Mouse (Mus musculus): ENCODE results near the gene Jarid2. TPM values are rescaled to one million over a fixed set of nuclear protein-coding genes. Genes with fewer than 3 reads are reported as not detected.

Gene Jarid2
- polyA plus RNA-seq, 1 experiment from 2014 or later = 26.5 TPM

GRCm38 (mm10) chr13:44795891-44796290 lies 66.6 kb downstream of the Jarid2 start:
- Histone ChIP-seq H3K9ac (replicated peaks; ENCODE audit: low read depth, low read length) (no peak overlapping the region), H3K4me2 (replicated peaks; ENCODE audit: low read depth, low read length) (no peak overlapping the region), H3K9me3 (ENCODE audit: control insufficient read depth, low read depth, low read length) (no peaks in the 10 kb centered on the region), H3K27me3 (ENCODE audit: control insufficient read depth, insufficient read depth, low read length) (no peaks in the 10 kb centered on the region), H3K4me1 (ENCODE audit: control insufficient read depth, insufficient read depth, low read length) (peaks cover 19% of the 10 kb centered on the region), H3K4me3 (ENCODE audit: low read depth, low read length) (no peak overlapping the region), H3K36me3 (ENCODE audit: control insufficient read depth, insufficient read depth, low read length) (no peaks in the 10 kb centered on the region), H3K27ac (ENCODE audit: low read length) (no peak overlapping the region)
- WGBS = 43% methylated on average over 3 of the region's 3 CpGs
- no peak for ATAC-seq (ENCODE audit: insufficient number of reproducible peaks, insufficient read depth, low FRiP score, low read depth)

- H3K9ac ChIP-seq (replicated peaks; ENCODE audit: low read depth, low read length) = no peak overlapping the region
- H3K36me3 ChIP-seq (ENCODE audit: control insufficient read depth, insufficient read depth, low read length) = no peaks in the 10 kb centered on the region
- ATAC-seq (ENCODE audit: insufficient number of reproducible peaks, insufficient read depth, low FRiP score, low read depth) = no peak
- H3K4me1 ChIP-seq (ENCODE audit: control insufficient read depth, insufficient read depth, low read length) = peaks cover 19% of the 10 kb centered on the region
- no peak overlapping the region for H3K27ac ChIP-seq (ENCODE audit: low read length)
- WGBS = 53% methylated on average over 2 of the region's 2 CpGs
- H3K9me3 ChIP-seq (ENCODE audit: control insufficient read depth, low read depth, low read length) = no peaks in the 10 kb centered on the region
- no peaks in the 10 kb centered on the region for H3K27me3 ChIP-seq (ENCODE audit: control insufficient read depth, insufficient read depth, low read length)
- no peak overlapping the region for H3K4me2 ChIP-seq (replicated peaks; ENCODE audit: low read depth, low read length)
- no peak overlapping the region for H3K4me3 ChIP-seq (ENCODE audit: low read depth, low read length)
These were observed 67.5 kb downstream of the Jarid2 start for GRCm38 (mm10) chr13:44796775-44797174.

GRCm38 (mm10) chr13:44798280-44798679 lies 69.0 kb downstream of the Jarid2 start:
- no peak overlapping the region for H3K4me2 ChIP-seq (replicated peaks; ENCODE audit: low read depth, low read length)
- H3K27me3 ChIP-seq (ENCODE audit: control insufficient read depth, insufficient read depth, low read length) = no peaks in the 10 kb centered on the region
- no peaks in the 10 kb centered on the region for H3K36me3 ChIP-seq (ENCODE audit: control insufficient read depth, insufficient read depth, low read length)
- H3K9ac ChIP-seq (replicated peaks; ENCODE audit: low read depth, low read length) = no peak overlapping the region
- ATAC-seq (ENCODE audit: insufficient number of reproducible peaks, insufficient read depth, low FRiP score, low read depth) = no peak
- no peaks in the 10 kb centered on the region for H3K9me3 ChIP-seq (ENCODE audit: control insufficient read depth, low read depth, low read length)
- no peak overlapping the region for H3K4me3 ChIP-seq (ENCODE audit: low read depth, low read length)
- peaks cover 16% of the 10 kb centered on the region for H3K4me1 ChIP-seq (ENCODE audit: control insufficient read depth, insufficient read depth, low read length)
- 80% methylated on average over 3 of the region's 3 CpGs for WGBS
- H3K27ac ChIP-seq (ENCODE audit: low read length) = no peak overlapping the region

GRCm38 (mm10) chr13:44799166-44799565 lies 69.9 kb downstream of the Jarid2 start:
- Histone ChIP-seq H3K4me1 (ENCODE audit: control insufficient read depth, insufficient read depth, low read length) (peaks cover 15% of the 10 kb centered on the region), H3K36me3 (ENCODE audit: control insufficient read depth, insufficient read depth, low read length) (no peaks in the 10 kb centered on the region), H3K27ac (ENCODE audit: low read length) (no peak overlapping the region), H3K27me3 (ENCODE audit: control insufficient read depth, insufficient read depth, low read length) (no peaks in the 10 kb centered on the region), H3K9ac (replicated peaks; ENCODE audit: low read depth, low read length) (no peak overlapping the region), H3K4me3 (ENCODE audit: low read depth, low read length) (no peak overlapping the region), H3K4me2 (replicated peaks; ENCODE audit: low read depth, low read length) (no peak overlapping the region), H3K9me3 (ENCODE audit: control insufficient read depth, low read depth, low read length) (no peaks in the 10 kb centered on the region)
- no peak for ATAC-seq (ENCODE audit: insufficient number of reproducible peaks, insufficient read depth, low FRiP score, low read depth)

- no peak for ATAC-seq (ENCODE audit: insufficient number of reproducible peaks, insufficient read depth, low FRiP score, low read depth)
- Histone ChIP-seq H3K4me3 (ENCODE audit: low read depth, low read length) (no peak overlapping the region), H3K27ac (ENCODE audit: low read length) (no peak overlapping the region), H3K4me2 (replicated peaks; ENCODE audit: low read depth, low read length) (no peak overlapping the region), H3K4me1 (ENCODE audit: control insufficient read depth, insufficient read depth, low read length) (peaks cover 9% of the 10 kb centered on the region), H3K9ac (replicated peaks; ENCODE audit: low read depth, low read length) (no peak overlapping the region), H3K36me3 (ENCODE audit: control insufficient read depth, insufficient read depth, low read length) (no peaks in the 10 kb centered on the region), H3K9me3 (ENCODE audit: control insufficient read depth, low read depth, low read length) (no peaks in the 10 kb centered on the region), H3K27me3 (ENCODE audit: control insufficient read depth, insufficient read depth, low read length) (no peaks in the 10 kb centered on the region)
- WGBS = 78% methylated on average over 7 of the region's 7 CpGs
These were observed 70.8 kb downstream of the Jarid2 start for GRCm38 (mm10) chr13:44800059-44800458.

GRCm38 (mm10) chr13:44804876-44805275 lies 75.6 kb downstream of the Jarid2 start:
- no peak for ATAC-seq (ENCODE audit: insufficient number of reproducible peaks, insufficient read depth, low FRiP score, low read depth)

GRCm38 (mm10) chr13:44808307-44808706 lies 79.0 kb downstream of the Jarid2 start:
- 91% methylated on average over 1 of the region's 1 CpGs for WGBS
- Histone ChIP-seq H3K36me3 (ENCODE audit: control insufficient read depth, insufficient read depth, low read length) (no peaks in the 10 kb centered on the region), H3K27me3 (ENCODE audit: control insufficient read depth, insufficient read depth, low read length) (no peaks in the 10 kb centered on the region), H3K27ac (ENCODE audit: low read length) (no peak overlapping the region), H3K4me3 (ENCODE audit: low read depth, low read length) (no peak overlapping the region), H3K9me3 (ENCODE audit: control insufficient read depth, low read depth, low read length) (no peaks in the 10 kb centered on the region), H3K9ac (replicated peaks; ENCODE audit: low read depth, low read length) (no peak overlapping the region), H3K4me2 (replicated peaks; ENCODE audit: low read depth, low read length) (no peak overlapping the region), H3K4me1 (ENCODE audit: control insufficient read depth, insufficient read depth, low read length) (no peaks in the 10 kb centered on the region)
- ATAC-seq (ENCODE audit: insufficient number of reproducible peaks, insufficient read depth, low FRiP score, low read depth) = no peak

More at GRCm38 (mm10) chr13:44804876-44805275, 75.6 kb downstream of the Jarid2 start:
- no peaks in the 10 kb centered on the region for H3K27me3 ChIP-seq (ENCODE audit: control insufficient read depth, insufficient read depth, low read length)
- H3K27ac ChIP-seq (ENCODE audit: low read length) = no peak overlapping the region
- no peaks in the 10 kb centered on the region for H3K36me3 ChIP-seq (ENCODE audit: control insufficient read depth, insufficient read depth, low read length)
- H3K9me3 ChIP-seq (ENCODE audit: control insufficient read depth, low read depth, low read length) = no peaks in the 10 kb centered on the region
- no peak overlapping the region for H3K4me2 ChIP-seq (replicated peaks; ENCODE audit: low read depth, low read length)
- H3K9ac ChIP-seq (replicated peaks; ENCODE audit: low read depth, low read length) = no peak overlapping the region
- WGBS = 42% methylated on average over 1 of the region's 1 CpGs
- H3K4me1 ChIP-seq (ENCODE audit: control insufficient read depth, insufficient read depth, low read length) = no peaks in the 10 kb centered on the region
- H3K4me3 ChIP-seq (ENCODE audit: low read depth, low read length) = no peak overlapping the region

- no peak overlapping the region for H3K4me2 ChIP-seq (replicated peaks; ENCODE audit: low read depth, low read length)
- H3K9me3 ChIP-seq (ENCODE audit: control insufficient read depth, low read depth, low read length) = no peaks in the 10 kb centered on the region
- WGBS = 75% methylated on average over 2 of the region's 2 CpGs
- 0 out of 2 replicates have a peak, but pooled peaks cover 3% of the 10 kb centered on the region for H3K4me1 ChIP-seq (ENCODE audit: control insufficient read depth, insufficient read depth, low read length)
- H3K36me3 ChIP-seq (ENCODE audit: control insufficient read depth, insufficient read depth, low read length) = no peaks in the 10 kb centered on the region
- H3K4me3 ChIP-seq (ENCODE audit: low read depth, low read length) = no peak overlapping the region
- no peak overlapping the region for H3K27ac ChIP-seq (ENCODE audit: low read length)
- H3K9ac ChIP-seq (replicated peaks; ENCODE audit: low read depth, low read length) = no peak overlapping the region
- no peaks in the 10 kb centered on the region for H3K27me3 ChIP-seq (ENCODE audit: control insufficient read depth, insufficient read depth, low read length)
- ATAC-seq (ENCODE audit: insufficient number of reproducible peaks, insufficient read depth, low FRiP score, low read depth) = no peak
These were observed 81.7 kb downstream of the Jarid2 start for GRCm38 (mm10) chr13:44811021-44811420.

GRCm38 (mm10) chr13:44811601-44812000 lies 82.3 kb downstream of the Jarid2 start:
- WGBS = 87% methylated on average over 10 of the region's 10 CpGs
- H3K4me2 ChIP-seq (replicated peaks; ENCODE audit: low read depth, low read length) = no peak overlapping the region
- H3K9me3 ChIP-seq (ENCODE audit: control insufficient read depth, low read depth, low read length) = no peaks in the 10 kb centered on the region
- ATAC-seq (ENCODE audit: insufficient number of reproducible peaks, insufficient read depth, low FRiP score, low read depth) = no peak
- 0 out of 2 replicates have a peak, but pooled peaks cover 3% of the 10 kb centered on the region for H3K4me1 ChIP-seq (ENCODE audit: control insufficient read depth, insufficient read depth, low read length)
- H3K4me3 ChIP-seq (ENCODE audit: low read depth, low read length) = no peak overlapping the region
- H3K36me3 ChIP-seq (ENCODE audit: control insufficient read depth, insufficient read depth, low read length) = no peaks in the 10 kb centered on the region
- H3K9ac ChIP-seq (replicated peaks; ENCODE audit: low read depth, low read length) = no peak overlapping the region
- no peak overlapping the region for H3K27ac ChIP-seq (ENCODE audit: low read length)
- H3K27me3 ChIP-seq (ENCODE audit: control insufficient read depth, insufficient read depth, low read length) = no peaks in the 10 kb centered on the region
